Mouse (Mus musculus): Measurements from ENCODE around the gene Ocel1. TPM values are rescaled to one million over a fixed set of nuclear protein-coding genes. Genes with fewer than 3 reads are reported as not detected.

The Ocel1 gene
- polyA plus RNA-seq, 1 experiment from 2014 or later: 7.4 TPM

DNA sequence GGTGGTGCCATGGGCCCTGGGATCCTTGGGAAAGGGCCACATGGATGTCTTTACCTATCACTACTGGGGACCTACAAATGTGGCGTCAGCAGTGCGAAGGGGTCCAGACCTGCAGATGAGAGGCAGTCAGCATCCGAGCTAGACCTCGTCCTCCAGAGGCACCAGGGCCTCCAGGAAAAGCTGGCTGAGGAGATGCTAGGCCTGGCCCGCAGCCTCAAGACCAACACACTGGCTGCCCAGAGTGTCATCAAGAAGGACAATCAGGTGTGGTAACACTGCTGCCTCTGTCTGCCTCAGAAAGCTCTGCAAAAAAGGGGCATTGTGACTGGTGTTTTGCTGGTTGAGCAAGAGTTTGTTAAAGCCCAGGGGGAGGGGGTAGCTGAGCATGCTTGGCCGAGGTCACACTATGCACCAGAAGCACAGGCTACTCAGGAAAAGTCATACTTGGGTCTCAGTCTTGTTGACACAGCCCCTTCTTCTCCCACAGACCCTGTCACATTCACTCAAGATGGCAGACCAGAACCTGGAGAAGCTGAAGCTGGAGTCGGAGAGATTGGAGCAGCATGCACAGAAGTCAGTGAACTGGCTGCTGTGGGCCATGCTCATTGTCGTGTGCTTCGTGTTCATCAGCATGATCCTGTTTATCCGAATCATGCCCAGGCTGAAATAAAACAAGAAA lies 1.9 kb upstream of the Ocel1 start:
- Histone ChIP-seq H3K4me1 (replicated peaks) (peaks cover 28% of the 10 kb centered on the region), H3K9me3 (no peaks in the 10 kb centered on the region), H3K36me3 (peaks cover 6% of the 10 kb centered on the region; the same call in 1 of the 2 replicates), H3K27ac (replicated peaks) (no peak overlapping the region), H3K4me3 (no peak overlapping the region), H3K4me2 (no peak overlapping the region), H3K27me3 (no peaks in the 10 kb centered on the region), H3K9ac (no peak overlapping the region)
- 92% methylated on average over 10 of the region's 10 CpGs for WGBS
- no peak for ATAC-seq (ENCODE audit: low FRiP score, low read depth)

DNA sequence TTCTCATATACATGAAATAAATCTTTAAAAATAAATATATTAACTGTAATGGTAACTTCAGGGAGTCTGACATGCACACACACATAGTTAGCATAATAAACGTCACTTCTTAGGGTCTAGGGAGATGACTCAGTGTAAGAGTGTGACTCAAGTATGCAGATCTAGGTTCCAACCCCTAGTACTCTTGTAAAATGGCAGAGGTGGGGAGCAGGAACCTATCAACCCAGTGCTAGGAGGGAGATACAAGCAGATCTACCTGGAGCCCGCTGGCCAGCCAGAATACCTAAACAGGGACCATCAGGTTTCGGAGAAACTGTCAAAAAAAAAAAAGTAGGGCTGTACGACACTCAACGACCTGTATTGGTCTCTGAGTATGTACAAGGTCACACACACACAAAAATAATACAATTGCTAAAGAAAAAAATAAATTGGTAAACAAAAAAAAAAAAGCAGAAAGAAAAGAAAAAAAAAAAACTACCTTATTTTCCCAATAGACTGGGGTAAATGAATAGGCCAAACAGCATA lies 325 bp upstream of the Ocel1 start:
- H3K9me3 ChIP-seq: no peaks in the 10 kb centered on the region
- peak overlapping the region; percentile 63 for H3K4me2 ChIP-seq
- ATAC-seq (ENCODE audit: low FRiP score, low read depth): no peak
- H3K9ac ChIP-seq: peak overlapping the region; percentile 50
- peak overlapping the region; percentile 84 for H3K27ac ChIP-seq (replicated peaks)
- peaks cover 40% of the 10 kb centered on the region for H3K4me1 ChIP-seq (replicated peaks)
- no peaks in the 10 kb centered on the region for H3K27me3 ChIP-seq
- WGBS: 30% methylated on average over 5 of the region's 5 CpGs
- H3K4me3 ChIP-seq: peak overlapping the region; percentile 56
- H3K36me3 ChIP-seq: peaks cover 10% of the 10 kb centered on the region; the same call in 1 of the 2 replicates

DNA sequence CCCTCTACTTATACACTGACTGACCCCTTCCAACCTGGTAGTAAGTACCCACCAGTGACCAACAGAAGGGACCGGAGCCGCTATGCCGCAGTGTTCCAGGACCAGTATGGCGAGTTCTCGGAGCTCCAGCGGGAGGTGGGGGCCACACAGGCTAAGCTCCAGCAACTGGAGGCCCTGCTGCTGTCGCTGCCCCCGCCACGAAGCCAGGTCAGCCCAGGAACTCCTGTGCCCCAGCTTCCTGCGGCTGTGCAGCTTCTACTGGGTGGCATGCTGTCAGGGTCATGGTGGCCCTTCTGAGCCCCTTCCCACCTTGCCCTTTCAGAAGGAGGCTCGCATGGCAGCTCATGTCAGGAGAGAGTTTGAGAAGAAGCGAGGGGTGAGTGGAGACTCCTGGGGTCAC lies 1.3 kb downstream of the Ocel1 start:
- Histone ChIP-seq H3K4me3 (no peak overlapping the region), H3K9ac (no peak overlapping the region), H3K9me3 (no peaks in the 10 kb centered on the region), H3K4me2 (no peak overlapping the region), H3K27me3 (no peaks in the 10 kb centered on the region), H3K36me3 (peaks cover 10% of the 10 kb centered on the region; the same call in 1 of the 2 replicates), H3K4me1 (replicated peaks) (peaks cover 46% of the 10 kb centered on the region), H3K27ac (replicated peaks) (no peak overlapping the region)
- no peak for ATAC-seq (ENCODE audit: low FRiP score, low read depth)
- WGBS: 83% methylated on average over 12 of the region's 12 CpGs

DNA sequence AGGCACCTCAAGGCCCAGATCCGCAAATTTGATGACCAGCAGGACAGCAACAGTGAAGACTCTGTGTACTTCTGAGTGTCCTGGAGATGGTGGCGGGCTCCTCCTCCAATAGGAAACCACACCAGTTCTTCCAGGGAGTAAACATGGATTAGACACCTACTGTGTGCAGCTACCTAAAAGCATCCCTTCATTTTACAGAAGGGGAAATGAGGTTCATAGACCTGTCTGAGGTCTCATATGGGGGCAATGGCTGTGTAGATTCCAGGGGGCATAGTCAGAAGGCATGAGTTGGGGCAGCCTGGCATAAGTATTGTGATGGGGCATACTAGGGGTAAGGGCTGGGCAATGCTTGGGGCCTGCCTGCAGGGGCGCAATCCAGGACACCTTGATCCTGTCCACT lies 1.9 kb downstream of the Ocel1 start:
- no peak for ATAC-seq (ENCODE audit: low FRiP score, low read depth)
- H3K27ac ChIP-seq (replicated peaks): no peak overlapping the region
- H3K36me3 ChIP-seq: peaks cover 13% of the 10 kb centered on the region; the same call in 1 of the 2 replicates
- H3K9ac ChIP-seq: no peak overlapping the region
- no peaks in the 10 kb centered on the region for H3K27me3 ChIP-seq
- H3K4me1 ChIP-seq (replicated peaks): peaks cover 40% of the 10 kb centered on the region
- H3K4me2 ChIP-seq: no peak overlapping the region
- H3K9me3 ChIP-seq: no peaks in the 10 kb centered on the region
- 91% methylated on average over 3 of the region's 3 CpGs for WGBS
- H3K4me3 ChIP-seq: no peak overlapping the region

DNA sequence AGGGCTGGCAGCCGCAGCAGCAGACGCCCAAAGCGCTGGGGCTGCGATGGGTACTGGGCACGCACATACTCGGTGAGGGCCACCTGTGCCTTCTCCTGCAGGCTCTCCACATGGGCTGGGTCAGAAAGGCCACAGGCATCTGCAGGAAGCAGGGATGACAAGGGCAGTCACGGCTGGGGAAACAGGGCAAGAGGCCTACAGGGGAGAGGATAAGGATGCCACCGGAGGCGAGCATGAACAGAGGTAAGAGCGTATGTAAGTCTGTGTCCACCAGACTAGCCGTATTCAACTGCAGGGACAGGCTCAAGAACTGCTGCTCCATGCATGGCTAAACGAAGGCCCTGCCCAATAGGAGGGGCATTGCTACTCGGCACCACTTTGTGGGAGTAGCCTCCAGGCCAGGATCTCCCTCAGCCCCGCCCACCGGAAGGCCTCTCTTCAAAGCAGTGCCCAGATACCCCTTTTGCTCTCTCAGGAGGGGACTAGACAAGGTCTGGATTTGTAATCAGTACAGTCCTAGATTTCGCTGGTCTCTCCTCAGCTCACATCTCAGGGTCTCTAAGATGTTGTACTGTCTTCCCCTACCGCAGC lies 3.6 kb downstream of the Ocel1 start:
- Histone ChIP-seq H3K9me3 (no peaks in the 10 kb centered on the region), H3K36me3 (peaks cover 14% of the 10 kb centered on the region; the same call in 1 of the 2 replicates), H3K4me1 (replicated peaks) (peaks cover 49% of the 10 kb centered on the region), H3K4me3 (no peak overlapping the region), H3K27ac (replicated peaks) (0 out of 2 replicates have a peak overlapping the region, but pooled peaks have one; percentile 40), H3K4me2 (peak overlapping the region; percentile 67; the same call in 1 of the 2 replicates), H3K27me3 (no peaks in the 10 kb centered on the region), H3K9ac (no peak overlapping the region)
- 81% methylated on average over 17 of the region's 17 CpGs for WGBS
- ATAC-seq (ENCODE audit: low FRiP score, low read depth): no peak

DNA sequence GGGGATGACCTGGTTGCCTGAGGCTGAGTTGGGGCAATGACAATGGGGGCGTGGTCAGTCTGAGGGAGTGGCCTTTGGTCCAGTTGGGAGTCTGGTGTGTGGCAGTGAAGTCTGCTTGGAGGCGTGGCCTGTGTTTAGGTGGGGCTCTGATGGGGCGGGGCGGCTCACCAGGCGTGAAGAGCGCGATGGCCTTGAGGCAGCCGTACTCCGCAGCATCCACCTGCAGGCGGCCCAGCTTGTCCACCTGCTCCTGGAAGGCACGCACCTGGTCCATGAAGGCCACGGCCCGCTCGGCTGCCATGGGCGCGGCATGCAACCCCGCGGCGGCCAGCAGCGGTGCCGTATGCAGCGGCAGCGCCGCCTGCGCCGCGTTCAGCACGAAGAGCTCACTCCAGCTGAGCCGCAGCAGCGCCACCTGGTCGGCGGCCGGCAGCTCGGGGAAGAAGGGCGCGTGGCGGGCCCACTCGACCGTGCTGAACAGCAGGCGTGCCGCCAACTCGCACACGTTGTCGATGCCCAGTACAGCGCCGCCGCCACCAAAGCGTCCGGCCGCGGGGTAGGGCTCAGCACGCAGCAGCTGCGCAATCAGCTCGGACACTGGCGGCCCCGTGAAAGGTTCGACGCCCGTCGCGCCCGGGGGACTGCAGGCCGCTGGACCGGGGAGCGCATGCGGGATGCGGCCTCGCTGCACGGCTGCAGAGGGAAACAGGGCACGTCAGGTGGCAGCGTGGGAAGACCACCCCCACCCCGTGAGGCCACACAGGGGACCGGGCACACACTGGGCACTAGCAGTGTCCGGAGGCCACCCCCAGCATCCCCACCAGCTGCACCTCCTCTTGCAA lies 4.7 kb downstream of the Ocel1 start:
- Histone ChIP-seq H3K4me1 (replicated peaks) (peaks cover 54% of the 10 kb centered on the region), H3K9me3 (no peaks in the 10 kb centered on the region), H3K4me2 (peak overlapping the region; percentile 67), H3K36me3 (peaks cover 14% of the 10 kb centered on the region; the same call in 1 of the 2 replicates), H3K27me3 (no peaks in the 10 kb centered on the region), H3K27ac (replicated peaks) (peak overlapping the region; percentile 72), H3K4me3 (peak overlapping the region; percentile 40), H3K9ac (peak overlapping the region; percentile 48)
- no peak for ATAC-seq (ENCODE audit: low FRiP score, low read depth)
- WGBS: 9% methylated on average over 71 of the region's 74 CpGs

DNA sequence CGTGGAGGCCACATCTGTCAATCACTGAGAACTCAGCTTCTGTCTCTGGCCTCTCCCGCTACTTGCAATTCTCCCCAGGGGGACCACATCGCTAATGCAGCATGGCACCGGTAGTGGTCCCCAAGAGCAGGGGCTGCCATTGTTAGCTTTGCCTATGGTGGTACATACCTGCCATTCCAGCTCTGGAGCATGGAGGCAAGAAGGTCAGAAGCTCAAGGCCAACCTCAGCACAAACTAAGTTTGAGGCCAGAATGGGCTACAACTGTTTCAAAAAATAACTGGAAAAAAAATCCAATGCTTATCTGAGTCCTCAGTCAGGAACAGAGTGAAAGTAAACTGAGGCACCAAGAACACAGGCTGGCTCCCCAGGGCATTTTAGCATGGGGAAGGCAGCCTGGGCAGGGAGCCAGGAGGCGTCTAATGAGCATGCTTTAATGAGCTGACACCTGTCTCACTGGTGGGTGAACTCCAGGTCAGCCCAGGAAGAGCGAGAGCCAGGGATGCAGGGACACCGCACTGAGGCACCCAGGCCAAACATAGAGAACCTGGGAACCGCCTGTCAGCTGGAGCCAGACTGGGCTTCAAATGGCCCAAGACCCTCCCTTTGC lies 5.4 kb downstream of the Ocel1 start:
- WGBS: 30% methylated on average over 8 of the region's 8 CpGs
- Histone ChIP-seq H3K9me3 (no peaks in the 10 kb centered on the region), H3K36me3 (peaks cover 14% of the 10 kb centered on the region; the same call in 1 of the 2 replicates), H3K4me3 (peak overlapping the region; percentile 40), H3K4me2 (peak overlapping the region; percentile 67), H3K27me3 (no peaks in the 10 kb centered on the region), H3K9ac (peak overlapping the region; percentile 48), H3K4me1 (replicated peaks) (peaks cover 59% of the 10 kb centered on the region), H3K27ac (replicated peaks) (peak overlapping the region; percentile 72)
- ATAC-seq (ENCODE audit: low FRiP score, low read depth): no peak

DNA sequence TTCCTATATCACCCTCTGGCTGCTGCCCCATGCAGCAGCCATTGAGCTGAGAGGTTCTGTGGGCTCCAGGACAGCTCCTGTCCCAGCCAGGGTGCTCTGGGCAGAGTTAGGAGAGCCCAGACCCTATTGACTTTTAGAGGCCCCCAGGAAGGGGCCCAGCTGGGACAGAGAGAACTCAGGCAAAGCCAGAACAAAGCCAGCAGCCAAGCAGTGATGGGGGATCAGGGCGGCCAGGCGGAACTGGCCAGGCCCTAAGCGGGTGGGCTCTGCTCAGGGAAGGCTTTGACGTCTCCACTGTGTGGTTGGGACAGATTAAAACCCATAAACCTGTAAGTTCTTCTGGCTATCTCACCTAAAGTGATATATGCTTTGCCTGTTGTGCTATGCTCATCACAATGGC lies 7.9 kb downstream of the Ocel1 start:
- Histone ChIP-seq H3K9me3 (no peaks in the 10 kb centered on the region), H3K4me2 (peak overlapping the region; percentile 100), H3K36me3 (peaks cover 10% of the 10 kb centered on the region; the same call in 1 of the 2 replicates), H3K27me3 (no peaks in the 10 kb centered on the region), H3K9ac (no peak overlapping the region), H3K4me1 (replicated peaks) (peaks cover 67% of the 10 kb centered on the region), H3K4me3 (peak overlapping the region; percentile 83), H3K27ac (replicated peaks) (no peak overlapping the region)
- ATAC-seq (ENCODE audit: low FRiP score, low read depth): no peak
- 23% methylated on average over 4 of the region's 4 CpGs for WGBS

DNA sequence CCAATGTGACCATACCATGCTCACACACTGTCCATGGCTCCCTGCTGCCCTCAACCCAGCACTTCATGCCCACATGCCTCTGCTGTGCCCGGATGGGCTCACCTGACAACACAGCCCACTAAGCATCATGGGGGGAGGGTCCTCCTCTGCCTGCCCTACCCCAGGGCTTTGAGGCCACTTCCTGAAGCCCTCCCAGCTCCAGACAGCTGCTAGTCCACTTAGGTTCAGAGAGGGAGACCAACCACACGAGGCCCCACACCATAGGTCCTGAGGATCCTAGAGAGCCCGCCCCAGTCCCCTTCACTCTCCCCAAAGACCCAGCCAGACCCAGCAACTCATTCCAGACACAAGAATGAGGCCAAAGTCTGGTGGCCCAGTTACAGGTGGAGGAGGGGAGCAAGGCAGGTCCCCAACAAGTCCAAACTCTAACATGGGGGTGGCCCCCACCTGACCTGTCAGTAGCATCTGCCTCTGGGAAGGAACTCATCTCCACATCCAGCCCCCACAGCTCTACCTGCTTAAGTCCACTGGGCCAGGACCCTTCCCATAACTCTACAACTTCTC lies 8.5 kb downstream of the Ocel1 start:
- H3K36me3 ChIP-seq: 0 out of 2 replicates have a peak, but pooled peaks cover 4% of the 10 kb centered on the region

DNA sequence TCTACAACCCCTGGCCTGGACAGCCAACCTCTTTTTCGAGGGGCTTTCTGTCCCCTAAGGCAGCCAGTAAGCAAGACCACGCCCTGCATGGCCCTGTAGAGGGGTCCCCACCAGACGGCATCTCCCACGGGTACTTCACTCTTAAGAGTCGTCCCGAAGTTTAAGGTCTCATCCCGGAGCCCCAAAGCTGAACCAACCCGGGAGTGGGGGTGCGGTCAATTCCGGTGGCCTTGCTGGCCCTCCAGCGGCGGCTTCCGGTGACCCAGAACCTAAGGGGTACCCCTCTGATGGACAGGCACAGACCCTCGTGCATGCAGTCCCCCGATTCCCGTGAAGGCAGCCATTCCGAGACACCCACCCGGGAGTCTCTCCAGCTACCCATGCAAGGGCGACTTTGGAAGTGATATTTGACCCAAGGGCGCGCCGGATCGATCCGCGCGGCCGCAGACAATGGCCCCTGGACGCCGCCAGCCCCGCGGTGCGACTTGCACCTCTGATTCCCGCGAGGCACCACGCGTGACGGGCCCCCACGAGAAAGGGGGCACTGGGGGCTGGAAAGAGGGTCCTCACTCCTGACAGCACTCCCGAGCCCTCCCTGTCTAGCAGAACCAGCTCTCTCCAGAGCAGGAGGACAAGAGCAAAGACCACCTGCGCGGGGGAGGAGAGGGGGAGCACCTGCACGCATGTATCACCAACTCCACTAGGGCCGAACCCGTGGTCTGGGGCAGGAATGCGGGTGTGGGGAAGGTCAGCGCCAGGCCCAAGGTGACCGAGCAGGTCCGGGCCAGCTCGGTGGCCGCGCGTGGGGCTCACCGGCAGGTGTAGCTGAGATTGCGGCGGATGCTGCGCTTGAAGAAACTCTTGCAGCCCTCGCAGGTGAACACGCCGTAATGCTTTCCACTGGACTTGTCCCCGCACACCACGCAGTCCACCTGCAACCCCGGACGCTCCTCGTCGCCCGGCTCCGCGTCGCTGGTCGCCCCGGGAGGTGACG lies 9.4 kb downstream of the Ocel1 start:
- peaks cover 58% of the 10 kb centered on the region for H3K4me1 ChIP-seq (replicated peaks)
- 1% methylated on average over 72 of the region's 72 CpGs for WGBS
- H3K27me3 ChIP-seq: no peaks in the 10 kb centered on the region
- H3K9ac ChIP-seq: peak overlapping the region; percentile 74
- peak overlapping the region; percentile 83 for H3K4me3 ChIP-seq
- H3K36me3 ChIP-seq: 0 out of 2 replicates have a peak, but pooled peaks cover 4% of the 10 kb centered on the region
- ATAC-seq (ENCODE audit: low FRiP score, low read depth): no peak
- H3K9me3 ChIP-seq: no peaks in the 10 kb centered on the region
- peak overlapping the region; percentile 82; the same call in 1 of the 2 replicates for H3K27ac ChIP-seq (replicated peaks)
- peak overlapping the region; percentile 100 for H3K4me2 ChIP-seq

More for the DNA sequence above, 8.5 kb downstream of the Ocel1 start:
- no peaks in the 10 kb centered on the region for H3K9me3 ChIP-seq
- peak overlapping the region; percentile 74 for H3K9ac ChIP-seq
- ATAC-seq (ENCODE audit: low FRiP score, low read depth): no peak
- H3K4me2 ChIP-seq: peak overlapping the region; percentile 100
- H3K4me3 ChIP-seq: peak overlapping the region; percentile 83
- H3K27me3 ChIP-seq: no peaks in the 10 kb centered on the region
- H3K4me1 ChIP-seq (replicated peaks): peaks cover 66% of the 10 kb centered on the region
- no peak overlapping the region for H3K27ac ChIP-seq (replicated peaks)
- 35% methylated on average over 3 of the region's 3 CpGs for WGBS

All from hindbrain, embryonic 15.5 days (tissue).